Mouse (Mus musculus): ENCODE measurements around the gene Tmem160.
A peak's percentile ranks its signal among the peaks of the same experiment; 100 is the strongest.

The Tmem160 gene

DNA sequence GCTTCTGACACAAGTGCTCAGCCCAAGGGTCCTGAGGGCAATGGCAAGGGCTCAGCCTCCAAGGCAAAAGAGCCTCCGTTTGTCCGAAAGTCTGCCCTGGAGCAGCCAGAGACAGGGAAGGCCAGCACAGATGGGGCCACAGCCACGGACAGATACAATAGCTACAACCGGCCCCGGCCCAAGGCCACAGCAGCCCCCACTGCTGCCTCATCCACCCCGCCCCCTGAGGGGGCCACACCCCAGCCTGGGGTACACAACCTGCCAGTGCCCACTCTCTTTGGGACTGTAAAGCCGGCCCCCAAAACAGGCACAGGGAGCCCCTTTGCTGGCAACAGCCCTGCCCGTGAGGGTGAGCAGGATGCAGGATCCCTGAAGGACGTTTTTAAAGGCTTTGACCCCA, 17.5 kb upstream of the Tmem160 start:
- DNase-seq (ENCODE audit: low read depth in 1 of 2, low spot score in 2 of 2) = no peak

DNA sequence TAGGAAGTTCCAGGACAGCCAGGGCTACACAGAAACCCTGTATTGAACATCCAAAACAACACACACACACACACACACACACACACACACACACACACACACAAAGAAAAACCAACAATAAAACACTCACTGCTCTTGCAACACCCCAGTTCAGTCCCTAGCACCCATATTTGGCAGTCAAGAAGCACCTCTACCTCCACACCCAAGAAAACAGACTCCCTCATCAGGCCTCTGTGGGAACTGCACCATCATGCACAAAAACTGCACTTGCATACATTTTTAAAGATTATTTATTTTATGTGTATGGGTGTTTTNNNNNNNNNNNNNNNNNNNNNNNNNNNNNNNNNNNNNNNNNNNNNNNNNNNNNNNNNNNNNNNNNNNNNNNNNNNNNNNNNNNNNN, 11.3 kb upstream of the Tmem160 start:
- DNase-seq (ENCODE audit: low read depth in 1 of 2, low spot score in 2 of 2) = no peak

DNA sequence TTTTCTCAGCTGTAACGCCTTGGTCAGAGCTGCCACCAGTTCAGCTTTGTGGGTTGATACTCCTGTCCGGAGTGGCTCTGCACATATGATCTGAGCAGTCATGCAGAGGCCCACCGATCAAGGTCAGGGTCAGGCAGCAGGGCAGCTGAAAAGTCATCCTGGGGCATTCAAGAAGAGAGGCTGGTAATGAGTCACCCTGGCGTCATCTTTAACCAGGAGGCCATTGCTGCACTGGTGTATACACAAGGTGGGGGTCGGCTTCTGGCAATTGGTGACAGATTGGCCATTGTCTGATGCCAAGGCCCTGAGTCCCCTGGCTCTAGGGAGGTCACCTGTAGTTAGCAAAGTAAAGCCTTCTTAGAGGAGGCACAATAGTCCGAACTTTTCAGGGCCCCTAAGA, 923 bp upstream of the Tmem160 start:
- no peak for DNase-seq (ENCODE audit: low read depth in 1 of 2, low spot score in 2 of 2)

DNA sequence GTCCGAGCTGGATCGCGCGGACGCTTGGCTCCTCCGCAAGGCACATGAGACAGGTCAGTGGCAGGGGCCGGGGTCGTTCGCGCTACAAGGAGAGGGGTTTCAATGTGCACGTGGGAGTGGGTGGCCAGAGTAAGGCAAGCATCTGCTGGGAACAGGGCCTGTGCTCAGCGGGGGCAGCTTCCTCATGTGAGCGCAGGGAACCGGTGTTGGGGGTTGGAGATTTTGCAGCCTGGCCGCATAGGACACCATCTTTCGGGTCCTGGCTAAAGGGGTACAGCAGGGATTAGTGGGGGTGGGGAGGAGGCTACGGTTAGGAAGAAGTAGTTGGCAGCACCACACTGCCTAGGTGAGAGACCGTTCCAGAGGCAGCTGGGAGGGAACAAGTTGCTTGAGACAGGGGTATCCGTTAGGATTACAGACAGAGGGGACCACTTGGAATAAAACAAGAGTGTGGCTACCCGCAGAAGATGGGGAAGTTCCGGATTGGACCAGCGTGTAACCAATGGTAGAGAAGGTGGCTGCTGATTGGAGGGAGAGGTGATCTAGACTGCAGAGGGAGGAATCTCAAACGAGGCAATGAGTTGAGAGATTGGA, 636 bp downstream of the Tmem160 start:
- DNase-seq (ENCODE audit: low read depth in 1 of 2, low spot score in 2 of 2) = no peak

GRCm38 (mm10) chr7:16455016-16455415, 2.4 kb downstream of the Tmem160 start:
- no peak for DNase-seq (ENCODE audit: low read depth in 1 of 2, low spot score in 2 of 2)

DNA sequence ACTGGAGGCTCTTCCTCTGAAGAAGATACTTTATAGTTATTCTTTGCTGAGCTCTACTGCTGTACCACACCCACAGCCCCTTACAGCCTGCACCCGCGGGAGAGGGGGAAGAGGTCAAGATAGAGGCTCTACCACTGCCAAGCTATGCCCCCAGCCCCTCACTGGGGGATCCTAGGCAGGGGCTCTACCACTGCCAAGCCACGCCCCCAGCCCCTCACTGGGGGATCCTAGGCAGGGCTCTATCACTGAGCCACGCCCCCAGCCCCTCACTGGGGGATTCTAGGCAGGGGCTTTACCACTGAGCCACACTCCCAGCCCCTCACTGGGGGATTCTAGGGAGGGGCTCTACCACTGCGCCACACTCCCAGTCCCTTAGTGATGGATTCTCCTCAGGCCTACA, 3.7 kb downstream of the Tmem160 start:
- no peak for DNase-seq (ENCODE audit: low read depth in 1 of 2, low spot score in 2 of 2)

GRCm38 (mm10) chr7:16460566-16460965, 8.0 kb downstream of the Tmem160 start:
- DNase-seq (ENCODE audit: low read depth in 1 of 2, low spot score in 2 of 2) = no peak

DNA sequence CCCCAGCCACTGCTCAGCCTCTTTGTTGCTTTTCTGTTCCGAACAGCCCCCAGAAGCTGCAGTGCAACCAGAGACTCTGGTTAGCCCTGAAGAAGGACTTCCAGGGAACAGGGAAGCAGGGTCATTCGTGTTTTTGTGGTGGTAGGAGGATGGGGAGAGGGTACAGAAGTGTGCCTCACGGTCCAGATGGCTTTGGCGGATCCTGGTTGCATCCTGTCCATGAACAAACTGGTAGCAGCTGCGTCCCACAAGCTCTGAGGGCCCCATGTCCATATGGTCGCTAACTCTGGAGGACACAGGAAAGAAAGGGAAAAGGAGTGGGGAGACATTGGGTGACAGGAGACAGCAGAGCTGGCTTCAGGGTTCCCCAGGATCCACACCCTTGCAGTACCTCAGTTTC, 8.6 kb downstream of the Tmem160 start:
- no peak for DNase-seq (ENCODE audit: low read depth in 1 of 2, low spot score in 2 of 2)

- no peak for DNase-seq (ENCODE audit: low read depth in 1 of 2, low spot score in 2 of 2)
Measured at GRCm38 (mm10) chr7:16461705-16462104, 9.1 kb downstream of the Tmem160 start.

- DNase-seq (ENCODE audit: low read depth in 1 of 2, low spot score in 2 of 2) = peak; percentile 27 to 52
Measured at GRCm38 (mm10) chr7:16463214-16463613, 10.6 kb downstream of the Tmem160 start.

DNA sequence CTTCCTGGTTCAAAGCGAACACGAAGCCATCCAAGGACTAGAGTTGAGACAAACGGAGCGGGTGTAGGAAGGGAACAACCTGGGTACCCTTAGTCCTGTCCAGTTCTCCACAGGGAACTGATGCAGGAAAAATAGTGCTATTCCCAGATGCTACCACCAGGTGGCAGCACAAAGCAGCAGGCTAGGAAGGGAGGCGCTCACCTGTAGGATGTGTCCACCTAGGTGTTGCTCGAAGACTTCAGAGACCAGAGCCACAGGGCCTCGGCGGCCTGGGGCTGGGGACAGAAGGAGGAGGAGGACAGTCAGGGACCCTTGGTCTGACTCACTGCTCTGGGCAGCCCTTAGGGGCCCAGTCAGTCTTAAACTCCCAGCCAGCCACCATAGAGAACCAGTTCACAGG, 12.6 kb downstream of the Tmem160 start:
- peak in 1 of 2 experiments; percentile 28 for DNase-seq (ENCODE audit: low read depth in 1 of 2, low spot score in 2 of 2)

DNA sequence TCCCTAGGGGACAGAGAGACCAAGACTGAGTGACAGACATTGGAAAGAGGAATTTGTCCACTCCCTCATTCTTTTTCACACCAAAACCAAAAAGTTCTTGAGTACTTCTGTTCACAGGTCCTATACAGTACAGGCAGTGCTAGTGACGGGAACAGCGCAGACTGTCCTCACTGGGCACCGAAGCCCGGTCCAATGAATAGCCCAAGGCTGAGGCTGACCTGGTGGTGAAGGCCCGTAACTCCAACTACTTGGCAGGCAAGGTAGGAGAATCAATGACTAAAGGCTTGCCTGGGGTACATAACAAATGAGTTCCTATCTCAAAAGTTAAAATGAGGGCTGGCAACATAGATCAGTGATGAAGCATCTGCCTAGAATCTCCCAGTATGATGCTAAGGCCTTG, 13.0 kb downstream of the Tmem160 start:
- DNase-seq (ENCODE audit: low read depth in 1 of 2, low spot score in 2 of 2) = no peak

DNA sequence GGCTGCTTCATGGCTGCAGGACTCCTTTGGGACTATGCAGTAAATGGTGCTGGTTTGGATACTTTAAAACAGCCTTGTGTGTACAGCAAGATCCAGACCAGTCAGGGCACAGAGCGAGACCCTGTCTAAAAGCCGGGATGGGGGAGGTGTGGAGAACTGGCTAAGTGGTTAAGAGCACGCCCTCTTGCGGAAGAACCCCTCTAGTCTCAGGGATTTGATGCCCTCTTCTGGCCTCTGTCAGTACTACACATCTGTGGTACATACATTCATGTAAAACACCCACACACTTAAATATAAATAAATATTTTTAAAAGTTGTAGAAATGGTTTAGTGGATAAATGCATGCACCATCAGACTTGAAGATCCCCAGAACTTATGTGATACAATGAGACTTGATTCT, 14.0 kb downstream of the Tmem160 start:
- DNase-seq (ENCODE audit: low read depth in 1 of 2, low spot score in 2 of 2) = no peak

DNA sequence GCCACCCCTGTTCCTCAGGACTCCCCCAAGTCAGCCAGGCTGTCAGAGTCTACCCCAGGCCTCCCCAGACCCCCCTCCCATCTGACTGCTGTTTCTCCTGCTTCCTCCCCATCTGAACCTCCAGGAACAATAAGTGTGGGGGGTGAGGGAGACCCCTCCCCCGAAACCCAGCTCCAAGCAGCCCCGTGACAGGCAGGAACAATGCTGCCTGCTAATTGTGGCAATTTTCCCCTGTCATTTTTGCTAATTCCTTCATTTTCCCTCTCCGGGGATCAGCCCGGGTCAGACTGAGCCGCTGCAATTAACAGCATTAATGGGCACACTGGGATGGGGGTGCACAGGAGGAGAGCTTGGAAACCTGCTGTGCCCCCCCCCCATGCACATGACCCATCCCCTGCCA, 15.5 kb downstream of the Tmem160 start:
- no peak for DNase-seq (ENCODE audit: low read depth in 1 of 2, low spot score in 2 of 2)

GRCm38 (mm10) chr7:16471549-16471948, 19.0 kb downstream of the Tmem160 start:
- no peak for DNase-seq (ENCODE audit: low read depth in 1 of 2, low spot score in 2 of 2)

DNA sequence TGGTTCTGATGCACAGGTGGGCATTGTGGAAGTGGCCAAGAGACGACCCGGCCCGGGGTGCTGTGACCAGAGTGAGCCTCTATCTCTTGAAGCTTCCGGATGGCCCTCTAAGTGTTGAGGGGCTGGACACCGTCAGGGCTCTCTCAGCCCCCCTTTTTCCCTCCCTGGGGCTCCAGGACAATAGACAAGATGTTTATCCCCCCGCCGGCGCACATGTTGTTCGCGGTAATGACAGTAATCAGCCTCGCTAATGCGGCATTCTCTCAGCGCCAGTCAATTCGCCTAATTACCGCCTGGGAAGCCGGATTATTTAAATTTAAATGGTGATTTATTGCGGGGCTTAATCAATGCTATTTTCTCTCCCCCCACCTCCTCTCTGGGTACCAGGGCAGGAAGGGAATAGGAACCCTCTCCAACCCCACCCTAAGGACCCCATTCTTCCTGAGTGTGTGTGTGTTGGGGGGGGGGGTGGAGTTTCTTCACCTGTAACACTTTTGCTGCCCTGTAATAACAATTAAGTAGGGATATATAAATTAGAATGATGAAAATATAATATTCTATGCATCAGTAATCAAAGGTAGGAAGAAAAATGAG, 19.6 kb downstream of the Tmem160 start:
- no peak for DNase-seq (ENCODE audit: low read depth in 1 of 2, low spot score in 2 of 2)

GRCm38 (mm10) chr7:16473847-16474246, 21.3 kb downstream of the Tmem160 start:
- DNase-seq (ENCODE audit: low read depth in 1 of 2, low spot score in 2 of 2) = no peak

DNA sequence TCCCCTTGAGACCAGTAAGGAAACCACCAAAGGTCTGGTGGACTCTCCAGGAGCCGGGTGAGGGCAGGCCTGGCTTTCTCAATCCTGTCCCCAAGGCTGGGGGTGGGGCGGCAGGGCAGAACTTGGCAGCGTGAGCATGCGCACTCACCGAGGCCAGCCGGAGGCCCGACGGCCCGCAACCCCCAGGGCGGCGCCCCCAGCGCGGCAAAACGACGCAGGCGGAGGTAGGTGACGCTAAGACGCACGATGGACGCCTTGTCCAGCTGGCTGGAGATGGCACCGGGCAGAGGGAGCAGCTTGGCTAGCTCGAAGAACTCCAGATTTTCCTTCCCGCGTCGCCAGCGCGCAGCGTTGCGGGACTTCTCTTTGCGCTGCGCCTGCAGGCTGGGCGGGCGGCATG, 21.9 kb downstream of the Tmem160 start:
- no peak for DNase-seq (ENCODE audit: low read depth in 1 of 2, low spot score in 2 of 2)

- DNase-seq (ENCODE audit: low read depth in 1 of 2, low spot score in 2 of 2) = no peak
Measured at GRCm38 (mm10) chr7:16475321-16475720, 22.7 kb downstream of the Tmem160 start.

- DNase-seq (ENCODE audit: low read depth in 1 of 2, low spot score in 2 of 2) = no peak
Measured at GRCm38 (mm10) chr7:16475764-16476599, 23.4 kb downstream of the Tmem160 start.

- DNase-seq (ENCODE audit: low read depth in 1 of 2, low spot score in 2 of 2) = no peak
Measured at GRCm38 (mm10) chr7:16476600-16476989, 24.0 kb downstream of the Tmem160 start.

- DNase-seq (ENCODE audit: low read depth in 1 of 2, low spot score in 2 of 2) = no peak
Measured at GRCm38 (mm10) chr7:16477628-16478027, 25.0 kb downstream of the Tmem160 start, which contains the start of gene Npas1. Npas1 (minus strand) TSS chr7:16477728.
